Mouse (Mus musculus): Measurements from ENCODE around the gene Zfp36l2.
"Not testable (repeated sequence)": the region's sequence is repeated elsewhere in the genome, so short reads cannot be mapped to it uniquely, and the experiment has no call there.

The Zfp36l2 gene

DNA sequence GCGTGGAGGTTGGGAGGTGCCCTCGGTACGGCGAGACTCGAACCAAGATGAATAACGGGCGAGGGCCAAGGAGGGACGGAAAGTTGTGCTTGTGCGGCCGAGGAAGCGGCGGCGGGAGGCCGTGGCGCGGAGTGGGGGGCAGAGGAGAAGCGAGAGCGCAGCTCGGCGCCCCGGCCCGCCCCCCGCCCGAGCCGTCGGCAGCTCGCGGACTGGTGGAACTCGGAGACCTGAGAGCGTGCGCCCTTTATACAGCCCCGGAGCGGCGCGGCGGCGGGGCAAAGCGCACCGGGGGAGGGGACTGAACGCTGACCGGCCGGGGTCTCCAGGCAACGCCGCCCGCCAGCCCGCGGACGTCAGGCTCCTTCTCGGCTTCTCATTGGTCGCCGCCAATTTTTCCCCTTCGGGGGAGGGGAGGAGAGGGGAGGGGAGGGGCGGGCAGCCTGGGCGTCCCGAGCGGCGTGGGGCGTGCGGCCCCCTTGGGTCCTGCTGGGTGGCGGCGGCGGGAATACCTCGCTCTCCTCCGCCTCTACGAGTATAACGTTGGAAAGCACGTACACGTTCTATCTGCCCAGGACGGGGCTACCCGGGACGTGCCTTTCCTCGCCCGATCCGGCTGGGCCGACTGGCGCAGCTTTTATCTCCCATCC is at the start of gene Zfp36l2:
TSS of gene Zfp36l2 (minus strand) at position 221 of the 647 bp plus-strand sequence.
- peak; percentile 96 for DNase-seq (ENCODE audit: low spot score)

DNA sequence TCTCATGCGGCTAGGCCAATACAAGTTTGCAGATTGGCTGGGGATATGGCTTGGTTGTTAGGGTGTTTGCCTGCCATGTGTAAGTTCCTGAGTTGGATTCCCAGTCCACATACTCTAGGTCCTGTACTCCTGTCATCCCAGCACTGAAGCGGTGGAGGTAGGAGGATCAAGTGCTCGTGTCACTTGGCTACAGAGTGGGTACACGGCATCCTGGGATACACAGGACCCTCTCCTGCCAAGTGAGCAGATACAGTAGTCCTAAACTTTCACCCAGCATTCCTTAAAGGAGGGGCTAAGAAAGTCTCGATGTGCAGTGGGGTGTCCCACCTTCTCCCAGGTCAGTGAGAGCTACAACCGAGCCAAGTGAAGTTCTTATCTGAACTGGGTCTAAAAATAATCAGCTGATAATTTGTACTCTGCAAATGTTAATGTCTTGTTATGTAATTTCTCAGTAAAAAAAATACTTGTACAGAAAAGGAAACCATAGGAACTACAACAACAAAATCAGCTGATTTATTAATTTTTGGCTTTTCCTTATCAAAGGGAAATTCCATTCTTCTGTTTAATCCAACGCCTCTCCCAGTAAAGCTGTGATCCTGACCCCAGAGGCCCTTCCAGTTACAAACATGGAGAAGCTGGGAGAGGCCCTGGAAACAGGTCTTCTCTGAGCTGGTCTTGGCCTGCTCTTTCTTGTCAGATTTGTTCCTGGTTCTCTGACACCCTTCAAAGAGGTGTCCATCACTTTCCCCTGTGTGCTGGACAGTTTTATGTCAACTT is 49.2 kb upstream of the Zfp36l2 start:
- peak; percentile 37 for DNase-seq (ENCODE audit: low spot score)

DNA sequence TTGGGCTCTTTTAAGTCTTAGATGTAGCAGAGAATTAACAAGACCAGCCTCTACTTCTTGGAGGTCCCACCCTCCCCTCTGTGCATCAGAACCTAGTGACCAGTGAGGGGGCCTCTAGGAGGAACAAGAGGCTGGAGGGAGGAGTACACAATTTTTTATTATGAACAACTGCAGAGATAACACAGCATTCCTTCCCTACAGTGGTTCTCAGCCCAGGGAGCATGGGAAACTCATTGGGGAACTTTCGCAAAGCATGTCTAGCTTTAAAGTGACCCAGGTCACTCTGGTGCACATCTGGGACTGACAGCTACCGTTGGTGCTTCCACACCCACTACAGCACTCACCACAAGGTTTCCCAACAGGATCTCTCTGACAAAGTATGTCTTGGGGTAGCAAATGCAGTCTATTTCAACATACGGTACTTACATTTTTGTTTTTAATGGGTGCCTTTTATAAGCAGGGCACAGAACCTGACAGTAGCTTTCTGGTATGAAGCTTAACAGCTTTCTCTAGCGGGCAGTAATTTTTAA is 47.7 kb upstream of the Zfp36l2 start:
- no peak for DNase-seq (ENCODE audit: low spot score)

DNA sequence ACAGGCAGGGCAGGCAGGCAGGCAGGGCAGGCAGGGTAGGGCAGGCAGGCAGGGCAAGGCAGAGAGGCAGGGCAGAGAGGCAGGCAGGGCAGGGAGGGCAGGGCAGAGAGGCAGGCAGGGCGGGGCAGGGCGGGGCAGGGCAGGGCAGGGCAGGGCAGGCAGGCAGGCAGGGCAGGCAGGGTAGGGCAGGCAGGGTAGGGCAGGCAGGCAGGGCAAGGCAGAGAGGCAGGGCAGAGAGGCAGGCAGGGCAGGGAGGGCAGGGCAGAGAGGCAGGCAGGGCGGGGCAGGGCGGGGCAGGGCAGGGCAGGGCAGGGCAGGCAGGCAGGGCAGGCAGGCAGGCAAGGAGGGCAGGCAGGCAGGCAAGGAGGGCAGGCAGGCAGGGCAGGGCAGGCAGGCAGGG is 47.0 kb upstream of the Zfp36l2 start:
- not testable (repeated sequence) for DNase-seq (ENCODE audit: low spot score)

DNA sequence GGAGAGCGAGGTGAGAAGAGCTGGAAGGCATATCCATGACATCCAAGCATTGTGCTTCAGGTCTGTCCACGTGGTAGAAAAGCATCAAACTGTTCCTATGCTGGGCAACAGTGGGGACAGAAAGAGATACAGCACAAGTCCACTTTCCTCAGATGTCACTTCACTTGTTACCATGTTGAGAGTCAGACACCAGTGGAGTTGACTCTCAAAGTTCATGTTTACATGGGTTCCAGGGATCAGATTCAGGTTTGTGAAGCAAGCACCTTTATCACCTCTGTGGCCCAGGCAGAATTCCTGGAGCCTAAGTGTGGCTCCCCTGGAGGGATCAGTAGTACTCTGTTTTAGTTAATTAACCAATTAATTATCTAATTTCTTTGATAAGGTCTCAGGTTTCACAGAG is 46.0 kb upstream of the Zfp36l2 start:
- DNase-seq (ENCODE audit: low spot score): no peak

- no peak for DNase-seq (ENCODE audit: low spot score)
Observed at GRCm38 (mm10) chr17:84231361-84231760, 43.6 kb upstream of the Zfp36l2 start.

DNA sequence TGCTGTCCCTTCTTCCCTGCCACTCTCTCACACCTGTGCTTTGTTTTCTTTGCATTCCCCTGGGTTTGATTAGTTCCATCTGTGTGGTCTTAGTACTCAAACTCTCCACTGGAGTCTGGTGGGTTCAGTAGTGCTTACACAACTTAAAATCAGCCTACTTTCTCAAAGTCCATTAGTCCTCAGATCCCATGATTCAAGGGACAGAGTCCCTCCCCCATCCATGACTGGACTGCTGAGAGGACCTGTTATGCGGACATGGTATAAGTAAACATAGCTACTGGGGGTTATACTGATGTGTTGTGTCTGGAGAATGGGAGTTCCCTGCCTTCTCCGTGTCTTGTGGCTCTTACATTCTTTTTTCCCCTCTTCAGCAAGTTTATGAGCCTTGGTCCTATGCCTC is 40.5 kb upstream of the Zfp36l2 start:
- DNase-seq (ENCODE audit: low spot score): no peak

- no peak for DNase-seq (ENCODE audit: low spot score)
Observed at GRCm38 (mm10) chr17:84226681-84227080, 38.9 kb upstream of the Zfp36l2 start.

DNA sequence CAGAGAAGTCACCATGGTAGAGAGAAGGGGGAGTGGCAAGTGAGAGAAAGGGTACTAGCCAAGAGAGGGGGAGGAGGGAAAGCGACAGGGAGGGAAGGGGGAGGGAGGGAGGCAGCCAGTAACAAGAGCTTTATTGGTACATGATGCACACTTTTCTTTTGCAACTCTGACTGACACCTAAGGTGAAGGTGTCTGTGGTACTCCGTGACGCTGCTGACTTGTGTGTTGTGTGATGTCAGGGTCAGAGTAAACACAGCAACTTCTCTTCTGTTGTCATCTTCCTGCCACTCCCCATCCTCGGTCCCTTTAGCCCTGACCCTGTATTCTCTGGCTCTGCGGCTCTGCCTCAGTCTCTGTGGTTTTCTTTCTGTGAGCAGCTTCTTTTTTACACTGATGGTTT is 38.5 kb upstream of the Zfp36l2 start:
- no peak for DNase-seq (ENCODE audit: low spot score)

GRCm38 (mm10) chr17:84224217-84224887 is 36.6 kb upstream of the Zfp36l2 start:
- no peak for DNase-seq (ENCODE audit: low spot score)

- not testable (repeated sequence) for DNase-seq (ENCODE audit: low spot score)
Observed at GRCm38 (mm10) chr17:84218841-84219240, 31.1 kb upstream of the Zfp36l2 start.

DNA sequence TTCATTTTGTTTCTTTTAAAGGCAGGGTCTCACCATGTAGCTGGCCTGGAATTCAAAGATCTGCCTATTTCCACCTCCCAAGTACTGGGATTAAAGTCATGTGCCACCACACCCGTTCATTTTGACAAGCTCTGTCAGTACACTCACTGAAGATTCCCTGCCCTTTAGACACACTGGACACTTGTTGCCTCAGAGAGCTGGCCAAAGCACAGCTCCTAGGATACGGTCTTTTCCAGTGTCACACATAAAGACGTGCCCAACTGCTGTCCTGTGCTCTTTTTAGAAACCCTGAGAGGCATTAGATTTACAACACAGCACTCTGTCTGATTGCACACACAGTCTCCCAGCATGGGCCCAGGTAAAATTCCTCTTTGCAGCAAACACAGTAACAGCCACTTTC is 29.9 kb upstream of the Zfp36l2 start:
- no peak for DNase-seq (ENCODE audit: low spot score)

- peak; percentile 70 for DNase-seq (ENCODE audit: low spot score)
Observed at GRCm38 (mm10) chr17:84215264-84215960, 27.7 kb upstream of the Zfp36l2 start.

DNA sequence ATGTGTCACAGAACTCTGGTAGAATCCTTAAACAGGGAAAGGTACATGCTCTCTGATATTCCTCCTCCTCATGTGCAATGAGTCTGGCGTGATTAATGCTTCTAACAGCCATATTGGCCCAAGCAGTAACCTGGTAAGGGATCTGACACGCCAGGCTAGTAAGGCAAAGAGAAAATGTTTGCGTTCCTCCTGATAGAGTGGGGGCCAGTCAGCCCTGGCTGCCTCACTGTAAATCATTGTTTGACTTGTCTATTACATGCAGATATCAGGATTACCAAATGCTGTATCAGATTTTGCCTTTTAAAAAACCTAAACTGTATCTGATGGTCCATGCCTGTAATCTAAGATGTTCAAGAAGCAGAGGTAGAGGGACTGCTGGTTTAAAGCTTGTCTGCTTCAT is 25.7 kb upstream of the Zfp36l2 start:
- no peak for DNase-seq (ENCODE audit: low spot score)

- DNase-seq (ENCODE audit: low spot score): no peak
Observed at GRCm38 (mm10) chr17:84207611-84208010, 19.9 kb upstream of the Zfp36l2 start.

DNA sequence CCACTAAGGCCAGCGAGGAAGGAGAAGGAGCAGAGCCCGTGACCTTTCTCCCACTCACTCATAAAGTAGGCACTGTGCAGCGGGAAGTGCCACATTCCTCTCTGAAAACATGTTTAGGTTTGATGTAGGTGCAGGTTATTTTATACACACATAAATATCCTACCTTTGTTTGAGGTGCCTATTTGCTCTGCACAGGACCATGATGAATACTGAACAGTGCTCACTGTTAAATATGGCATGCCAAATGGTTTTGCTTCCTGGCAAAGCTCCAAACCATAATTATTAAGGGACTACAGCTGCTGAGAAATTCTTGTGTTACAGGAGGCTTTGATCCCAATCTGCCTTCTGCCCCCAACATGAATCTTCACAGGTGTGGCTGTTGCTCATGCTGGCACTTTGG is 18.5 kb upstream of the Zfp36l2 start:
- no peak for DNase-seq (ENCODE audit: low spot score)

DNA sequence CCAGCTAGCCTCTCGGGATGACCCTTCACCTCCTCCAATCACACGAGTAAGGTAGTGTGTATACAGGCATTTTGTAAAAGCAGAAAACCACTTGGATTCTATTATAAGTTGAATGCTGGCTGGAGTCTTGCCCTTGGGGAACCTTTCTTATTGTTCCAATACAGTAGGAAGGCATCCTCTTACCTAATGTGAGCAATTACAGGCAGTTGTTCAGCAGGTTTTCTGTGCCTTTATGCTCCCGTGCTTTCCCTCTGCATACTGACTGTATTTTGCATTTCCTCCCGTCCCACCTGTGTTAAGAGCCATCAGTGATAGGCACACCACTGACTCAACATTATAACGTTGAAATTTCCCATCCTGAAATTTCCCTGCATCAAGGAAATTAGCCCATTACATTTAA is 17.2 kb upstream of the Zfp36l2 start:
- no peak for DNase-seq (ENCODE audit: low spot score)

DNA sequence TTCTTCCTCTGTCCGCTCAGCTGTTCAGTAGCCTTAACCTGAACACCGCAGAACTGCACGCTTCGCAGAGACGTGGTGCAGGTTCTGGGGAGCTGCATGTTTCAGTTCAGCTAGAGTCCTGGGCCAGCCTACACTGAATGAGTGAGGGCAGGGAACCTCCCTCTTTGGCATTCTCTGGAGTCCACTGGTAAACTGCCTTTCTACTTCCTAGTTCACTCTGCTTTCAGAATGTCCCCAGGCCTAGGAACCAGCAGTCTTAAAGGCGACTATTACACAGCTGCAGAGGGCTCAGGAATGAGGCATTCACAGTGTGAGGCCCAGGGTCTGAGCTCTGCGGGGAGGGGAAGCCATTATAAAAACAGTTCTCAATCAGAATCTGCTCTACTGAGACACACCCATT is 15.6 kb upstream of the Zfp36l2 start:
- DNase-seq (ENCODE audit: low spot score): no peak

GRCm38 (mm10) chr17:84201183-84201582 is 13.4 kb upstream of the Zfp36l2 start:
- no peak for DNase-seq (ENCODE audit: low spot score)

DNA sequence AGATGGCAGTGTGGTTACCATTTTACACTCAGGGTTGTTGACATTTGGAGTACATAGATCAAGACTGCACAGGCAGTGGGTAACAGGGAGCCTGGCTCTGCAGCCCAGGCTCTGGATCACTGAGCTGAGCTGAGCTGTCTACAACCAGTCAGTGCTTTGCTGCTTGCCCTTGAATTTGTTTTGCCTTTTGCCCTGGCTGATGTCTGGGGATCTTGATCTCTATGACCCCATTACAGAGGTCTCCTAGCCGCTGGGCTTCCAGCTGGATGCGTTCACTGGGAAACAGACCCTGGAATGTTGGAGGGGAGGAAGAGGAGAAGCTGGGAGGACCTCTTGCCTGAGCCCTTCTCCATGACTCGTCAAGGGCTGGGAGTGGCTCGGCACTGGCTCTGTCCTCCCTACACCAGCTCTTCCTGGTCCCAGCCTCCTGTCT is 10.2 kb upstream of the Zfp36l2 start:
- no peak for DNase-seq (ENCODE audit: low spot score)

DNA sequence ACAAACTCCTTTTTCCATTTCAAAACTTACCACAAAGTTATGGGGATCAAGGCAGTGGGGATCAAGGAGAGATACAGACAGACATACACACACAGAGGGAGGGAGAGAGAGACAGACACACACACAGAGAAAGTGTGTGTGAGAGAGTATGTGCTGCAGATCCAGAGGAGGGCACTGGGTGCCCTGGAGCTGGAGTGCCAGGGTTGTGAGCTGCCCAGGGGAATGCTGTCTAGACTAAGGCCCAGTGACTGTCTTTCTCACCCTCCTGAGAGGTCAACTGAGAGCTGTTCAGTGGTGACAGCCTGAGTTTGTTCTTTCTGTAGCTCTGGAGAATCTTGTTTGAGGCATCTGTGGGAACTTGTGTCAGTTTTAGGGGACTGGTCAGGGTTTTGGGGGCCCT is 8.6 kb upstream of the Zfp36l2 start:
- DNase-seq (ENCODE audit: low spot score): no peak

DNA sequence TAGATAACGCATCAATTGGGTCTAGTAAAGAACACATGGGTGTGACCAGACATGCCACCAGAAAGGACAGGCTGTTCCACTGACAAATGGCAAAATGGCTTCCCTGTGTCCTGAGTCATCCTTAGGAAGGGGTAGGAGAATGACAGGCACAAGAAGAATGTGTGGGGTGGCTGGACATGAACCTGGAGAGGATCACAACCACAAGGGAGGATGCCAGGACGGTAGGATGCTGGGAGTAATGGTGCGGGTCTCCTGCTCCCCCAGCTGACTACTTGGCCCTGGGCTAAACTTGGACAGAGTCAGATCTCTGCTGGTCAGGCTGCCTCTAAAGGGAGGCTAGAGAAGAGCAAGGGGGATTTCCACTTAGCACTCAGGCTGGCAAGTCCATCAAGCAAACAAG is 8.1 kb upstream of the Zfp36l2 start:
- no peak for DNase-seq (ENCODE audit: low spot score)

All from ovary, adult 18-20 months (tissue).